Mouse (Mus musculus) erythroblast, embryonic 14.5 days (primary cell): Measurements from ENCODE around the gene Stk17b.

Experiments used
- GATA1 ChIP-seq: IDR thresholded peaks from 2 replicates; pipeline ENCODE4 v1.6.1; 2012; ENCODE audit warnings: low read length, inconsistent platforms, mixed read lengths
- TAL1 ChIP-seq: IDR thresholded peaks from 3 replicates; pipeline ENCODE4 v1.6.1; 2012; ENCODE audit warnings: low read length, inconsistent platforms, mixed read lengths

DNA sequence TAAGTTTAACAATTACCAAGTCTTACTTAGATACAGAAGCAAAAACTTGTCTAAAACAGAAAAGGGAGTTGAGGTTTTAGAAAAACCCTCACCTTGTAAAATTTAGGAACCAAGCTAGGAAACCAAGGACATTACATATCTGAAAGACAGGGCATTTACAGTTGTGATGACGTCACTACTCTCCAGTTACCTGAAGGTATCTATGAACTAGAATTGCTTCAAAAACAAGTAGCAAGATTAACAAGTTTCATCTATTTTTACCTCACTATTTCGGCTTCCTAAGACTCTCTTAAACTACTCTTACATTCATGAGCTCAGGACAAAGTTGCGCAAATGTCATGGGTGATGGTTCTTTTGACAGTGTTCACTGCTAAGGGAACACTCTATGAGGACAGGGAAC lies 12.1 kb downstream of the Stk17b start:
- TF ChIP-seq GATA1 (no peak), TAL1 (no peak)
